Mouse (Mus musculus) kidney, postnatal 0 days (tissue): ENCODE data around the gene Olfr286. TPM values are rescaled to one million over a fixed set of nuclear protein-coding genes. Genes with fewer than 3 reads are reported as not detected.
A peak's percentile ranks its signal among the peaks of the same experiment; 100 is the strongest.

Source experiments
- ATAC-seq: fragments of 200-750 bp; cut with Nextera tagmentation; replicated peaks from 2 replicates; pipeline ENCODE4 v1.8.0; 2017; ENCODE audit warnings: low read depth, moderate number of reproducible peaks, moderate TSS enrichment, moderate library complexity; ENCODE audit not compliant: low FRiP score
- DNase-seq: peaks from one replicate; pipeline ENCODE4 v3.0.0-alpha.2; 2016; ENCODE audit warnings: low spot score
- H3K27ac ChIP-seq: fragments of 300-500 bp; sonication (generic); 2 replicates; pipeline ENCODE4 v1.5.1; 2014; ENCODE audit warnings: mild to moderate bottlenecking
- H3K27me3 ChIP-seq: fragments of 300-500 bp; sonication (generic); 2 replicates; pipeline ENCODE4 v1.6.1; 2014; ENCODE audit warnings: low read length, mixed read lengths; ENCODE audit not compliant: insufficient read depth
- H3K36me3 ChIP-seq: fragments of 300-500 bp; sonication (generic); 2 replicates; pipeline ENCODE4 v1.6.1; 2014; ENCODE audit warnings: low read length, mixed read lengths; ENCODE audit not compliant: insufficient read depth
- H3K4me1 ChIP-seq: fragments of 300-500 bp; sonication (generic); replicated peaks from 2 replicates; pipeline ENCODE4 v1.6.1; 2014; ENCODE audit warnings: antibody characterized with exemption, low read length, mixed read lengths; ENCODE audit not compliant: insufficient read depth
- H3K4me2 ChIP-seq: fragments of 300-500 bp; sonication (generic); 2 replicates; pipeline ENCODE4 v1.6.1; 2014; ENCODE audit warnings: mild to moderate bottlenecking, low read length, moderate library complexity, mixed read lengths
- H3K4me3 ChIP-seq: fragments of 300-500 bp; sonication (generic); replicated peaks from 2 replicates; pipeline ENCODE4 v1.5.1; 2014; ENCODE audit warnings: low read depth, low read length
- H3K9ac ChIP-seq: fragments of 300-500 bp; sonication (generic); 2 replicates; pipeline ENCODE4 v1.6.1; 2014; ENCODE audit warnings: low read depth, low read length
- H3K9me3 ChIP-seq: fragments of 300-500 bp; sonication (generic); replicated peaks from 2 replicates; pipeline ENCODE4 v1.6.1; 2016; ENCODE audit warnings: low read length, inconsistent platforms, mixed read lengths
- CTCF ChIP-seq: IDR thresholded peaks from 2 replicates; pipeline ENCODE4 v1.5.1; 2016; ENCODE audit warnings: antibody characterized with exemption, low read depth, mild to moderate bottlenecking, moderate library complexity
- WGBS: fragments of 180-500 bp; shearing (Covaris S2); extraction: QIAGEN DNeasy Blood & Tissue Kit; methylation state at CpG from one replicate; pipeline ENCODE4 v1.1.7; 2014; 5-methylcytosine and 5-hydroxymethylcytosine counted together
- polyA plus RNA-seq: library from polyadenylated mRNA; unstranded; fragments of >200 nt; fragmentation: Nextera tagmentation; extraction: Ambion mirVana; gene quantifications from 2 replicates; pipeline ENCODE4 v1.2.1, GENCODE M21; 2015

Olfr286 gene
- polyA plus RNA-seq, 1 experiment from 2014 or later = not detected

DNA sequence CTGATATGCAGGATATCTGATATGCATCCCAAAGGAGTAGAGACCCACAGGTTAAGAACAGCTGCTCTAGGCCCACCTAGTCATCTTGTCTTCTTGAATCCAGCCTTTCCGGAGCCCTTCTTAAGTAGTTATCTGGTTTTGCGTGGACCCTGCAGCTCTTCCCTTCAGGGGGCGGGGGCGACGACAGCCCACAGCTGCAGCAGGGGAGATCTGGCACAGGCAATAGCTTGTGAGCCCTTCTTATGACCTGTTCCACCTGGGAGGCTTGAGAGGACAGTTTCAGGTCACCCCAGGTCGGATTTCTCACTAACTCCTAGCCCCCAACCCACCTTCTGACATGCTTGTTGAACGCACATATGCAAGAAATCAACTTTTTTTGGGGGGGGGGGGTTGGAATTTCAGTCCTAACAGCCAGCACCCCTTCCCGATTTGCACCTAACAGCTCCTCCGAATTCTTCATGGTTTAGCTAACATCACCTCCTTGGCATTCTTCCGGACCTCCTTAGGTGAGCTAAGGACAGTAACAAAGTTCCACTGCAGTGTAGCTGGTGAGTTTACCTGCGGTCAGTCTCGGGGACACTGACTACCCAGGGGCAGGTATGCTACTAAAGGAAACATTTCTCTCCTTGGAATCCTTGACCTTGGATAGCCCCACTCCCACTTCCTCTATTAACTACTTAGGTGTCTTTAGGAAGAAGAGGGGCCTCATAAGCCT, 52.2 kb downstream of the Olfr286 start:
- DNase-seq (no peak), ATAC-seq (0 out of 2 replicates have a peak, but pooled peaks have one; percentile 8)
- WGBS = 41% methylated on average over 12 of the region's 12 CpGs
- Histone ChIP-seq H3K9me3 (no peaks in the 10 kb centered on the region), H3K4me2 (peak overlapping the region; percentile 67; the same call in 1 of the 2 replicates), H3K9ac (no peak overlapping the region), H3K4me3 (no peak overlapping the region), H3K27ac (peak overlapping the region; percentile 36; the same call in 1 of the 2 replicates), H3K4me1 (peaks cover 3% of the 10 kb centered on the region; the same call in 1 of the 2 replicates), H3K27me3 (no peaks in the 10 kb centered on the region), H3K36me3 (no peaks in the 10 kb centered on the region)
- TF ChIP-seq CTCF = no peak

DNA sequence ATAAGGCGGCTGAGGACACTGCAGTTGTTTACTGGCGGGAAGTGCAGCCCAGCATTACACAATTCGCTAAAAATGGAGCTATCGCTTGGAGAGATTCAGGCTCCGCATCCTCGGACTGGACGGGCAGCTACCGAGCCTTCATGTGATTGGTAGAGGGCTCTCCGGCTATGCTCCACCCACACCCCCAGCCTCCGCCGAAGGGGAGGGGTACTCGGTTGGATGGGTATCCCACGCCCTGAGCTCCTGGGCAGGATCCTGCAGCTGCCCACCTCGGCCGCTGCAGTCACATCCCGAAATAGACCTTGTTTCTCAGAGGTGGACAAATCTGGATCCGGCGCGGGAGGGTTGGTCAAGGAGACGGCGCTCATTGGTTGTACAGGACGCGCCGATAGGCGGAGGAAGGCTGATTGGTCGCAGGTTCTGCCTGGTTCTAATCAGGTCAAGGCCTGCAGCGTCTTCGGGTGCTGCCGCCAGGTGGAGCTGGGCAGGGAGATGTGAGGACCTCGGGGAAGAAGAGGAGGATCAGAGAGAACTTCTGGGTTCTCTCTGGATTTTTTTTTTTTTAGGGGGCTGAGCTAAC, 53.0 kb downstream of the Olfr286 start:
- DNase-seq (peak; percentile 98), ATAC-seq (peak; percentile 94)
- Histone ChIP-seq H3K4me2 (peak overlapping the region; percentile 67), H3K27me3 (no peaks in the 10 kb centered on the region), H3K4me3 (peak overlapping the region; percentile 41), H3K9ac (peak overlapping the region; percentile 32; the same call in 1 of the 2 replicates), H3K27ac (peak overlapping the region; percentile 61; the same call in 1 of the 2 replicates), H3K4me1 (peaks cover 3% of the 10 kb centered on the region; the same call in 1 of the 2 replicates), H3K36me3 (no peaks in the 10 kb centered on the region), H3K9me3 (no peaks in the 10 kb centered on the region)
- TF ChIP-seq CTCF = peak; percentile 87
- WGBS = under 1% methylated on average over 30 of the region's 30 CpGs

GRCm38 (mm10) chr15:98180567-98181131, 53.6 kb downstream of the Olfr286 start:
- Histone ChIP-seq H3K4me3 (peak overlapping the region; percentile 41), H3K27me3 (no peaks in the 10 kb centered on the region), H3K4me2 (peak overlapping the region; percentile 67), H3K4me1 (peaks cover 3% of the 10 kb centered on the region; the same call in 1 of the 2 replicates), H3K27ac (peak overlapping the region; percentile 61; the same call in 1 of the 2 replicates), H3K9ac (peak overlapping the region; percentile 32; the same call in 1 of the 2 replicates), H3K9me3 (no peaks in the 10 kb centered on the region), H3K36me3 (no peaks in the 10 kb centered on the region)
- ATAC-seq = no peak
- no peak for DNase-seq
- no peak for TF ChIP-seq CTCF
- 5% methylated on average over 26 of the region's 26 CpGs for WGBS

- H3K27ac ChIP-seq = no peak overlapping the region
- H3K27me3 ChIP-seq = no peaks in the 10 kb centered on the region
- no peak for DNase-seq
- no peaks in the 10 kb centered on the region for H3K36me3 ChIP-seq
- no peak for TF ChIP-seq CTCF
- 55% methylated on average over 3 of the region's 3 CpGs for WGBS
- no peak overlapping the region for H3K4me3 ChIP-seq
- H3K4me1 ChIP-seq = peaks cover 3% of the 10 kb centered on the region; the same call in 1 of the 2 replicates
- H3K9ac ChIP-seq = no peak overlapping the region
- no peak overlapping the region for H3K4me2 ChIP-seq
- no peak for ATAC-seq
- no peaks in the 10 kb centered on the region for H3K9me3 ChIP-seq
Observed at GRCm38 (mm10) chr15:98177320-98177719, 56.9 kb downstream of the Olfr286 start.

Other genes starting within 250 kb of the Olfr286 start
- 14.8 and 16.4 TPM in 2 replicates for gene Col2a1, start 229.8 kb downstream of the Olfr286 start, polyA plus RNA-seq
- 34.2 and 35.3 TPM in 2 replicates for gene Pfkm, start 141.9 kb downstream of the Olfr286 start, polyA plus RNA-seq
- 17.1 and 17.9 TPM in 2 replicates for gene Senp1, start 140.7 kb downstream of the Olfr286 start, polyA plus RNA-seq
- gene Asb8, start 68.8 kb downstream of the Olfr286 start, polyA plus RNA-seq = 49.5 and 52.5 TPM in 2 replicates
- 1.3 and 1.7 TPM in 2 replicates for gene Ccdc184, start 67.3 kb downstream of the Olfr286 start, polyA plus RNA-seq
- gene Olfr288, start 38.9 kb downstream of the Olfr286 start, polyA plus RNA-seq = not detected in 2 replicates
- not detected in 2 replicates for gene Gm44579, start 13.5 kb downstream of the Olfr286 start, polyA plus RNA-seq
- not detected in 2 replicates for gene Olfr287, start 13.4 kb downstream of the Olfr286 start, polyA plus RNA-seq
- gene H1fnt, start 22.8 kb upstream of the Olfr286 start, polyA plus RNA-seq = not detected in 2 replicates
- 1.6 and 1.9 TPM in 2 replicates for gene Zfp641, start 61.7 kb upstream of the Olfr286 start, polyA plus RNA-seq
- not detected in 2 replicates for gene Olfr285, start 82.9 kb upstream of the Olfr286 start, polyA plus RNA-seq
- gene Olfr284, start 106.5 kb upstream of the Olfr286 start, polyA plus RNA-seq = not detected in 2 replicates
- gene Olfr283, start 146.5 kb upstream of the Olfr286 start, polyA plus RNA-seq = not detected in 2 replicates
- not detected in 2 replicates for gene Olfr282, start 196.8 kb upstream of the Olfr286 start, polyA plus RNA-seq
- gene Olfr281, start 218.1 kb upstream of the Olfr286 start, polyA plus RNA-seq = not detected in 2 replicates
- gene OR5BS1P, start 235.4 kb upstream of the Olfr286 start, polyA plus RNA-seq = not detected in 2 replicates
- gene Lalba, start 248.3 kb upstream of the Olfr286 start, polyA plus RNA-seq = 0.24 and 0.30 TPM in 2 replicates